Mouse (Mus musculus): ENCODE data around the gene Gdpd3. TPM values are rescaled to one million over a fixed set of nuclear protein-coding genes. Genes with fewer than 3 reads are reported as not detected.

Gene Gdpd3
- polyA plus RNA-seq, 1 experiment from 2014 or later: 1.5 TPM

DNA sequence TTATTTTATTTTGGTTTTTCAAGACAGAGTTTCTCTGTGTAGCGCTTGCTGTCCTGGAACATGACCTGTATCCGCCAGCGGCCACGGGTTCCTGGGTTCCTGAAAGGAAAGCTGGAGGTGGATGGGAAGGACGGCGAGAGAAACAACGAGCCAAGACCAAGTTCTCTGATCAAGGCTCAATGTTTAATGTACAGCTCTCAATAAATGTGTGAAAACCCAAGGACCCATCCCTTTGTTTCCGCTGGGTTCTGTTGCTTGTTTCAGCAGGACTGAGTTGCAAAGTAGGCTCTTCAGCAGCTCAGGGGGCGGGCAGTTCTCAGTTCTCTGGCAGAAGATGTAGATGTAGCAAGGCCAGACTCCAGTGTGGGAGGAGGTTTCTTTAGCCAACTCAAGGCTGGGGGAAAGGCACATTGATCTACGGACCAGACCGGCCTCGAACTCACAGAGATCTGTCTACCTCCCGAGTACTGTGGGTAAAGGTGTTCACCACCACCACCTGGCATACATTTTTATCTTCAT is 24.1 kb upstream of the Gdpd3 start:
- Histone ChIP-seq H3K4me2 (no peak overlapping the region), H3K36me3 (no peaks in the 10 kb centered on the region), H3K9ac (replicated peaks) (no peak overlapping the region), H3K27ac (replicated peaks) (no peak overlapping the region), H3K27me3 (replicated peaks) (no peaks in the 10 kb centered on the region), H3K4me3 (replicated peaks) (no peak overlapping the region), H3K4me1 (no peaks in the 10 kb centered on the region), H3K9me3 (replicated peaks) (no peaks in the 10 kb centered on the region)
- ATAC-seq (ENCODE audit: low FRiP score): no peak
- 94% methylated on average over 13 of the region's 13 CpGs for WGBS

DNA sequence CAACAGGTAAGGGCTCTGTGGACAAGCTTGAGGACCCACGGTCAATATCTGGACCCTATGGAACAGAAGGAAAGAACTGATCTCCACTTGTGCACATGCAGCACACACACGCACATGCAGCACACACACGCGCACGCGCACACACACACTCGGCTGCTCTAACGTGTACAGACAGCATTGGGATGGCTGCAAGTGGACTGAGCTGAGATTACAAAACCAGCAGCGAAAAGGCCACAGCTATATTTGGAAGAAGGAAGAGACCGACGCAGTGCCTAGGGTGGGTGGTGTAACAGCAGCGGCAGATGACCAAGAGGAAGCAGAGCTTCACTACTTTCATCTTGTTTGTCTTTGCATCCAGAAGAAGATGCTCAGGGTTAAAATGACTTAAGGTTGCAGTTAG is 20.1 kb upstream of the Gdpd3 start:
- no peak for ATAC-seq (ENCODE audit: low FRiP score)
- H3K4me3 ChIP-seq (replicated peaks): no peak overlapping the region
- H3K36me3 ChIP-seq: no peaks in the 10 kb centered on the region
- H3K9me3 ChIP-seq (replicated peaks): no peaks in the 10 kb centered on the region
- H3K4me1 ChIP-seq: no peaks in the 10 kb centered on the region
- H3K27me3 ChIP-seq (replicated peaks): no peaks in the 10 kb centered on the region
- no peak overlapping the region for H3K9ac ChIP-seq (replicated peaks)
- 93% methylated on average over 12 of the region's 12 CpGs for WGBS
- no peak overlapping the region for H3K27ac ChIP-seq (replicated peaks)
- H3K4me2 ChIP-seq: no peak overlapping the region

DNA sequence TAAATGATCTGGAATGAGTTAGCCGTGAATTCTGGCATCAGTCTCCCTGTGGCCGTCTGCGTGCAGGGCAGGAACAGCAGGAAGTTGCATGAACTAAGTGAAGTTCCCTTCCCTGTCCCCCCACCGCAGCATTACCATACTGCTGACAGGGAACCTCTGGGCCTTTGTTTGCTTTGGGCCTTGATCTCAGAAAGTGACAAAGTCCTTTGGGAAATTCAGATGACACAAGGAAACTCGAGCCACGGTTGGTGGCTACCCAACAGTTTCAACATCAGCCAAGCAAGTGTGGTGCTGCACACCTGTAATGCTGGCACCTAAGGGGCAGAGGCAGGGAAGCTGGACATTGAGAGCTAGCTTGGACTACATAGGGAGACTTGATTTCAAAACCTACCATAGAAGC is 19.3 kb upstream of the Gdpd3 start:
- Histone ChIP-seq H3K4me2 (no peak overlapping the region), H3K4me3 (replicated peaks) (no peak overlapping the region), H3K9me3 (replicated peaks) (no peaks in the 10 kb centered on the region), H3K4me1 (no peaks in the 10 kb centered on the region), H3K27ac (replicated peaks) (no peak overlapping the region), H3K9ac (replicated peaks) (no peak overlapping the region), H3K36me3 (no peaks in the 10 kb centered on the region), H3K27me3 (replicated peaks) (no peaks in the 10 kb centered on the region)
- WGBS: 51% methylated on average over 6 of the region's 6 CpGs
- no peak for ATAC-seq (ENCODE audit: low FRiP score)

DNA sequence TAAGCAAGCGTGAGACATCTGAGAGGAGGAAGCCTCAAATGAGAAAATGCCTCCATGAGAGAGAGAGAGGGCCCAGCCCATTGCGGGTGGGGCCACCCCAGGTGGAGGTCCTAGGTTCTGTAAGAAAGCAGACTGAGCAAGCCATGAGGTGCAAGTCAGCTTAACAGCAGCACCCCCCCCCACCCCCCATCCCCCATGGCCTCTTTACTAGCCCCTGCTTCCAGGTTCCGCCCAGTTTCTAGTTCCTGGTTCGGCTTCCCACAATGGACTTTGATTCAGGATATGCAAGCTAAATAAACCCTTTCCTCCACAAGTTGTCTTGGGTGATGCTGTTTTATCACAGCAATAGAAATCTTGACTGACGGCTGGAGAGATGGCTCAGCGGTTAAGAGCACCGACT is 17.3 kb upstream of the Gdpd3 start:
- Histone ChIP-seq H3K9ac (replicated peaks) (no peak overlapping the region), H3K4me3 (replicated peaks) (no peak overlapping the region), H3K27ac (replicated peaks) (no peak overlapping the region), H3K9me3 (replicated peaks) (no peaks in the 10 kb centered on the region), H3K4me1 (no peaks in the 10 kb centered on the region), H3K36me3 (no peaks in the 10 kb centered on the region), H3K27me3 (replicated peaks) (no peaks in the 10 kb centered on the region), H3K4me2 (no peak overlapping the region)
- no peak for ATAC-seq (ENCODE audit: low FRiP score)
- 74% methylated on average over 7 of the region's 7 CpGs for WGBS

DNA sequence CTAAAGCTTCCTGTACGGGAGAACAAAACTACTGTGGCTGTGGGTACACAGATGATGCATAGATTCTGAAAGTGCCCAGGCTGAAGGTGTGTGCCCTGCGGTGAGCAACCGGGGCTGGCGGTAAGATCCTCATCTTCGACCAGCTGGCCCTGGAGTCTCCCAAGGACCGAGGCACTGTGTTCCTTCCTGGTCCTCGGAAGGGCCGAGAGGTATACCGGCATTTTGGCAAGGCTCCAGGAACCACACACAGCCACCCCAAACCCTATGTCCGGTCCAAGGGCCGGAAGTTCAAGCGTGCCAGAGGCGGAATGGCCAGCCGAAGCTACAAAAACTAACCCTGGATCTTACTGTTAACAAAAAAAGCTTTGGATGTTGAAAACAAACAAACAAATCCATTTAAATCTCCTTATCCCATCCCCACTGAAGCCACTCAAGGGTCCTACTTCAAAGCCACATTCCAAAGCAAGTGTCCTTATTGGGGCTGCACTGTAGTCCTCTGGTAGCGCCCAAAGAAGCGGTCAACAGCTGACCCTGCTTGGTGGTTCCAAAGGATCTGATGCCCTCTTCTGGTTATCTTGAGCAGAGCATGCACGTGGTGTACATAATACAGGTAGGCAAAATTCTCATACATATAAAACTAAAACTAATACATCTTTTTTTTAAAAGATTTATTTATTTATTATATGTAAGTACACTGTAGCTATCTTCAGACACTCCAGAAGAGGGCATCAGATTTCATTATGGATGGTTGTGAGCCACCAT is 16.4 kb upstream of the Gdpd3 start:
- no peak overlapping the region for H3K4me3 ChIP-seq (replicated peaks)
- WGBS: 96% methylated on average over 17 of the region's 17 CpGs
- no peak overlapping the region for H3K4me2 ChIP-seq
- peaks cover 5% of the 10 kb centered on the region; the same call in 1 of the 2 replicates for H3K4me1 ChIP-seq
- H3K9ac ChIP-seq (replicated peaks): no peak overlapping the region
- H3K27me3 ChIP-seq (replicated peaks): no peaks in the 10 kb centered on the region
- no peak for ATAC-seq (ENCODE audit: low FRiP score)
- no peaks in the 10 kb centered on the region for H3K9me3 ChIP-seq (replicated peaks)
- H3K27ac ChIP-seq (replicated peaks): no peak overlapping the region
- H3K36me3 ChIP-seq: no peaks in the 10 kb centered on the region

DNA sequence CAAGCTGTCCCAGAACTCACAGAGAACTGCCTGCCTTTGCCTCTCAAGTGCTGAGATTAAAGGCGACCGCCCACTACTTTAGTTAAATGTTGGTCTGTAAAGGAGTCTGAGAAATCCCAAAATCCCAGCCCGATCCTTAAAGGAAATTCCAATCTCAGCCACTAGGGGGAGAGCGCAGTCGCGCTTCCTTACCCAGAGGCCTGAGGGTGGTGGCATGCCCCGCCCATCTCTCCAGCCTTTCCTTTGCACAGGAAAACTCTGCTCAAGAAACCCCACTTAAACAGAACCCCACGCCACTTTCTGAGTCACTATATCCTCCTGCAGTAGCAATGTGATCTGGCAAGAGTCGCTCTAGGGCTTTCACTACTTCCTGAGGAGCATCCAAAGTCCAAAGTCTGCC is 11.3 kb upstream of the Gdpd3 start:
- under 1% methylated on average over 9 of the region's 9 CpGs for WGBS
- no peaks in the 10 kb centered on the region for H3K9me3 ChIP-seq (replicated peaks)
- no peak for ATAC-seq (ENCODE audit: low FRiP score)

DNA sequence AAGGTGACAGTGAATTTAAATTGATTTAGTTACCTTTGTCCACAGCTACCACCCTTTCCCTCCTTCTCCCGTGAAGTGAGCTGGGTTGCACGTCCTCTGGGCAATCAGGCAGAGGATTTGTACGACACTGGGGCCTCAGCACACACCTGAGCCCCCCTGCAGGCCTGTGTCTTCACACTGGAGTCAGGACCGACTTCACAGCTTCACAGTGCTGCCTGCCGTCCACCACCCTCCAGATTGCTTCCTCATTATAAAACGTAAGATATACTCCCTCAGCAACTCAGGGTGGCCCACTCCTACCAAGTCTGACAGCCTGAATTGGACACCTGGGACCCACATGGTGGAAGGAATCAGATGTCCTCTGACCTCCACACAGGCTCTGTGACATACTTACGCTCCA is 7.6 kb upstream of the Gdpd3 start:
- Histone ChIP-seq H3K4me1 (peaks cover 44% of the 10 kb centered on the region), H3K9ac (replicated peaks) (no peak overlapping the region), H3K9me3 (replicated peaks) (no peaks in the 10 kb centered on the region), H3K4me3 (replicated peaks) (no peak overlapping the region), H3K27me3 (replicated peaks) (no peaks in the 10 kb centered on the region), H3K27ac (replicated peaks) (no peak overlapping the region), H3K4me2 (no peak overlapping the region), H3K36me3 (peaks cover 5% of the 10 kb centered on the region; the same call in 1 of the 2 replicates)
- 50% methylated on average over 7 of the region's 7 CpGs for WGBS
- ATAC-seq (ENCODE audit: low FRiP score): no peak

More for the DNA sequence above, 11.3 kb upstream of the Gdpd3 start:
- H3K4me2 ChIP-seq: peak overlapping the region; percentile 38
- H3K27me3 ChIP-seq (replicated peaks): no peaks in the 10 kb centered on the region
- peaks cover 7% of the 10 kb centered on the region for H3K4me1 ChIP-seq
- peak overlapping the region; percentile 7; the same call in 1 of the 2 replicates for H3K9ac ChIP-seq (replicated peaks)
- no peak overlapping the region for H3K4me3 ChIP-seq (replicated peaks)
- peak overlapping the region; percentile 41; the same call in 1 of the 2 replicates for H3K27ac ChIP-seq (replicated peaks)
- H3K36me3 ChIP-seq: no peaks in the 10 kb centered on the region

DNA sequence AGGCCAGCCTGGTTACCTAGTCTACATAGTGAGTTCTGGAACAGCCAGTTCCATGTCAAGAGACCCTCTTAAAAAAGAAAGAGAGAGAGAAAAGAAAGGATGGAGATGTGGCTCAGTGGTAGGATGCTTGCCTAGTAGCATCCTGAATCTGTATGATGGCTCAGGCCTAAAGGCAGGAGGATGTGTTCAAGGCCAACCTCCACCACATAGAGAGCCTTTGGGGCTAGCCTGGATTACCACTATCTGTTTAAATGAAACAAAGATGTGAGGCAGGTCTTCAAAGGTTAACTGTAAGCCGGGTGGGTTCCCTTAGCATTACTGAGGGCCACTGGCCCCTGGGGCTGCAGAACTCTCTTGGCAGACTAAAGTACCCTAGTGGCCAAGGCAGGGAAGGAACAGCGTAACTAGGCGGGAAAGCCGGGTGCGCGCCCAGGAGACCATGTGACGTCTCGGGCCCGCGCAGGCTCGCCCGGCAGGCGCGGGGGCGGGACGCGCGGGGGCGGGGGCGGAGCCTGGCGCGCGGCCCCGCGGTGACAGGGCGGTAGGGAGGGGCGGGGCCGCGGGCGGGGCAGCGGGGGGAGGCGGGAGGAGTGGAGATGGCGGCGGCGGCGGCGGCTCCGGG is 7.0 kb upstream of the Gdpd3 start, which contains the start of gene Mapk3:
Gene Mapk3 (plus strand): TSS at position 552 of the 622 bp plus-strand sequence.
- peak within 1 kb of the TSS; percentile 86 for H3K9ac ChIP-seq (replicated peaks)
- no peaks in the 10 kb centered on the region for H3K9me3 ChIP-seq (replicated peaks)
- peaks cover 12% of the 10 kb centered on the region for H3K36me3 ChIP-seq
- H3K27me3 ChIP-seq (replicated peaks): no peaks in the 10 kb centered on the region
- H3K4me1 ChIP-seq: peaks cover 45% of the 10 kb centered on the region
- peak within 1 kb of the TSS; percentile 87 for H3K27ac ChIP-seq (replicated peaks)
- H3K4me3 ChIP-seq (replicated peaks): peak within 1 kb of the TSS; percentile 74
- 2% methylated on average over 26 of the region's 38 CpGs for WGBS
- ATAC-seq (ENCODE audit: low FRiP score): peak; percentile 65
- peak within 1 kb of the TSS; percentile 91 for H3K4me2 ChIP-seq

DNA sequence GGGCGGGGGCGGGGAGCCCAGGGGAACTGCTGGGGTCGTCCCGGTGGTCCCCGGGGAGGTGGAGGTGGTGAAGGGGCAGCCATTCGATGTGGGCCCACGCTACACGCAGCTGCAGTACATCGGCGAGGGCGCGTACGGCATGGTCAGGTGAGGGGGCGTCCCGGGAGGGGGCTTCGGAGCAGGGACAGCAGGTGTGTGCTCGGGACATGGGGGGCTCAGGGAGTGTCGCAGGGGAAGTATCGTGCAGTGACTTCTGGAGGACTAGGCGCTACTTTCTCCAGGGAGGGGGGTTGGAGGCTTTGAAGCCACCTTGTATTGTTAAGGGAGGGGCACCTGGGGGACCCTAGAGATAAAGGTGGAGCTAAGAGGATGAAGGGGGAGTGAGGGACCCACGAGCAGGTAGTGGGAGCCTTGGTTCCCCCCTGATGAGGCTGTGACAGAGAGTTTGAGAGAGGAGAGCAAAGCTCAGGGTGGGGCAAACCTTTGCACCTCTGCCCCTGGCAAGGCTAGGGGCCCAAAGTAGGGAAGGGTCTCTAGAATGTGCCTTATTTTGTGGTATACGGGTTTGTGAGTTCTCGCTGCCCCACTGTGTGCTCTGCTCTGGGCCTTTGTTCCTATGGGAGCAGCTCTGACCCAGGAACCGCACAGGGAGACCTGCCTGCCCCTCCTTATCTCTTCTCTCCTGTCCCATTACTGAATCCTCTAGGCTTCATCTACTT is 6.3 kb upstream of the Gdpd3 start:
- ATAC-seq (ENCODE audit: low FRiP score): peak; percentile 69
- peak overlapping the region; percentile 74 for H3K4me3 ChIP-seq (replicated peaks)
- no peaks in the 10 kb centered on the region for H3K27me3 ChIP-seq (replicated peaks)
- H3K36me3 ChIP-seq: peaks cover 18% of the 10 kb centered on the region
- no peaks in the 10 kb centered on the region for H3K9me3 ChIP-seq (replicated peaks)
- WGBS: 1% methylated on average over 23 of the region's 24 CpGs
- H3K4me2 ChIP-seq: peak overlapping the region; percentile 91
- H3K27ac ChIP-seq (replicated peaks): peak overlapping the region; percentile 87
- peak overlapping the region; percentile 86 for H3K9ac ChIP-seq (replicated peaks)
- peaks cover 39% of the 10 kb centered on the region for H3K4me1 ChIP-seq

DNA sequence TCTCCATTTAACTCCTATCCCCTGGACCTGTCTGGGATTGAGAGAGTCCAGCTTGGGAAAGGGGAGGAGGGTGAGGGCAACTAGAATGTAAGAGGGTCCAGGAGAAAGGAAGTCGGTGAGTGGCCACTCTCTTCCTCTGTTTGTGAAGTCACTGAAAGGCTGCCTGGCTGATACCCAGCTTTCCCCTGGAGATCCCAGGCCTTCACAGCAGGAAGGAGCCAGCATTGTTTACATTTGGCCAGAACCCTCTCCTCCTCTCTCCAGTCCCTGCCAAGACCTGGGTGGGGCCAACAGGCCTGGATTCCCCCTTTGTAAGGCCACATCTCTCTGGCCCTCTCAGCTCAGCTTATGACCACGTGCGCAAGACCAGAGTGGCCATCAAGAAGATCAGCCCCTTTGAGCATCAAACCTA is 5.7 kb upstream of the Gdpd3 start:
- Histone ChIP-seq H3K27me3 (replicated peaks) (no peaks in the 10 kb centered on the region), H3K9ac (replicated peaks) (peak overlapping the region; percentile 86), H3K27ac (replicated peaks) (peak overlapping the region; percentile 87), H3K36me3 (peaks cover 23% of the 10 kb centered on the region), H3K4me1 (peaks cover 39% of the 10 kb centered on the region), H3K4me2 (peak overlapping the region; percentile 91), H3K4me3 (replicated peaks) (peak overlapping the region; percentile 74), H3K9me3 (replicated peaks) (no peaks in the 10 kb centered on the region)
- peak; percentile 25 for ATAC-seq (ENCODE audit: low FRiP score)
- 14% methylated on average over 3 of the region's 3 CpGs for WGBS

DNA sequence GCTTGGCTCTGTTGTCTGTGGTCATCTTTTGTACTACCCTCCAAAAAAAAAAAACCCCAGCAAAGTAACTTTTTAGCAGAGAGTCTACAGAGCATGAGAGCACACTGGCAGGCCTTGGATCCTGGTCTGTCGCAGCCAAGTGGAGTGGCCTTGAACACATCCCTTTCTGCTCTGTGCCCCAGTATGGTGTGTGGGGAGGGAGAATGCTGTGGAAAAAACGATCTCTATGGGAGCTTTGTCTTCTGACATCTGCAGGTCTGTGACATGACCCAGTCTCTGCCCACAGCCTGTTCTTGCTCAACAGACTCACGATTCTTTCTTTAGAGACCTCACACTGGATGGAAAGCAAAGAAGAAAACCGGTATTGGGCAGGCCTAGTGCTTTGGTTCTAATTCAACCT is 5.2 kb upstream of the Gdpd3 start:
- Histone ChIP-seq H3K27me3 (replicated peaks) (no peaks in the 10 kb centered on the region), H3K9ac (replicated peaks) (peak overlapping the region; percentile 86; the same call in 1 of the 2 replicates), H3K27ac (replicated peaks) (peak overlapping the region; percentile 87; the same call in 1 of the 2 replicates), H3K9me3 (replicated peaks) (no peaks in the 10 kb centered on the region), H3K4me3 (replicated peaks) (peak overlapping the region; percentile 74), H3K4me1 (peaks cover 39% of the 10 kb centered on the region), H3K36me3 (peaks cover 29% of the 10 kb centered on the region), H3K4me2 (peak overlapping the region; percentile 91)
- ATAC-seq (ENCODE audit: low FRiP score): no peak
- 67% methylated on average over 4 of the region's 4 CpGs for WGBS

All from neural tube, embryonic 15.5 days (tissue).